ENCODE assay signal across 8 mouse cellular contexts in the genomic region with DNA sequence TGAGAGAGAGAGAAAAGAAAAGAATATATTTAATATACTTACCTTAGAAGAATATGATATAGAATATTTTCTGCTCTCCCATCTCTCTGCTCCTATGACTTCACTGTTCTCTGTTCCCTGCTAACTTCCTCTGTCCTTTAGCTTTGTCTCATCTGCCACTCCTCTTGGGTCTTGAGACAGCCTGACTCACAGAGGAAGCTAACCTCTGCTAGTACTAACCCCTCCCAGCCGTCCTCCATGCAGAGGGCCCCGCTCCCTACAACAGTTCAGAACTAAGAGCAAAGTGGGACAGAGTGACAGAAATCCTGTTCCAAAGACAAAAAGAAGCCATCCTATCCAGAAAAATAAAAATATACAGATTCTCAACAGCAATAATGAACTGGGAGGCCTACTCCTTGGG. TPM values are rescaled to one million over a fixed set of nuclear protein-coding genes. Genes with fewer than 3 reads are reported as not detected.
DNase-seq lines count a peak whose midpoint lies in the region; ATAC-seq and TF ChIP-seq lines count a peak whose summit lies in the region.

A gene (minus strand): TSS at position 126 of the 400 bp plus-strand sequence.

- no peak within 1 kb of the TSS for H3K9ac ChIP-seq in liver, embryonic 11.5 days (ENCODE audit: low read depth, low read length)
- no peak within 1 kb of the TSS for H3K9ac ChIP-seq in hindbrain, embryonic 12.5 days
- H3K9ac ChIP-seq in liver, postnatal 0 days (replicated peaks), result no peak within 1 kb of the TSS

- no peak for TF ChIP-seq EP300 in liver, postnatal 0 days (IDR thresholded peaks at IDR 0.05; ENCODE audit: low read depth)

- whole genome bisulfite sequencing in liver, embryonic 11.5 days, result 60% methylated on average over 2 of the region's 2 CpGs
- WGBS in embryonic facial prominence, embryonic 10.5 days, result 79% methylated on average over 2 of the region's 2 CpGs
- 81% methylated on average over 2 of the region's 2 CpGs for WGBS in hindbrain, embryonic 12.5 days
- 52% methylated on average over 2 of the region's 2 CpGs for WGBS in liver, postnatal 0 days (ENCODE audit: insufficient replicate concordance)

- H3K4me2 ChIP-seq in liver, embryonic 11.5 days, result no peak within 1 kb of the TSS
- no peak within 1 kb of the TSS for H3K4me2 ChIP-seq in hindbrain, embryonic 12.5 days (replicated peaks)
- no peak within 1 kb of the TSS for H3K4me2 ChIP-seq in liver, postnatal 0 days (ENCODE audit: low read depth, low read length)

- no peaks in the 10 kb centered on the region for H3K9me3 ChIP-seq in liver, embryonic 11.5 days (ENCODE audit: control insufficient read depth, low read length)
- no peaks in the 10 kb centered on the region for H3K9me3 ChIP-seq in embryonic facial prominence, embryonic 10.5 days
- H3K9me3 ChIP-seq in hindbrain, embryonic 12.5 days (replicated peaks), result no peaks in the 10 kb centered on the region
- H3K9me3 ChIP-seq in liver, postnatal 0 days (ENCODE audit: low read length), result no peaks in the 10 kb centered on the region

- H3K27me3 ChIP-seq in liver, embryonic 11.5 days (replicated peaks; ENCODE audit: control insufficient read depth, insufficient read depth, low read length), result no peaks in the 10 kb centered on the region
- H3K27me3 ChIP-seq in embryonic facial prominence, embryonic 10.5 days (replicated peaks; ENCODE audit: low read depth, poor library complexity, severe bottlenecking), result no peaks in the 10 kb centered on the region
- no peaks in the 10 kb centered on the region for H3K27me3 ChIP-seq in hindbrain, embryonic 12.5 days
- H3K27me3 ChIP-seq in liver, postnatal 0 days (ENCODE audit: insufficient read depth, low read length), result no peaks in the 10 kb centered on the region

- DNase-seq in liver, embryonic 11.5 days (ENCODE audit: low spot score), result no peak
- DNase-seq in liver, result no peak
- DNase-seq in embryonic facial prominence, embryonic 10.5 days (ENCODE audit: low spot score), result no peak
- no peak for DNase-seq in liver, postnatal 0 days
- DNase-seq in cerebellum, adult 11 months, result no peak
- no peak for DNase-seq in T-cell, adult 2 months (ENCODE audit: low spot score)
- no peak for DNase-seq in spleen, adult 18-20 months

- no peak within 1 kb of the TSS for H3K4me3 ChIP-seq in liver, embryonic 11.5 days (ENCODE audit: low read depth, low read length)
- H3K4me3 ChIP-seq in embryonic facial prominence, embryonic 10.5 days, result no peak within 1 kb of the TSS
- H3K4me3 ChIP-seq in hindbrain, embryonic 12.5 days, result no peak within 1 kb of the TSS
- H3K4me3 ChIP-seq in liver, postnatal 0 days (ENCODE audit: low read depth, low read length), result no peak within 1 kb of the TSS

- TF ChIP-seq CTCF in liver, postnatal 0 days (IDR thresholded peaks at IDR 0.05; ENCODE audit: low read depth), result no peak

- H3K36me3 ChIP-seq in liver, embryonic 11.5 days (ENCODE audit: control insufficient read depth, insufficient read depth, low read length), result no peaks in the 10 kb centered on the region
- no peaks in the 10 kb centered on the region for H3K36me3 ChIP-seq in embryonic facial prominence, embryonic 10.5 days (replicated peaks)
- H3K36me3 ChIP-seq in hindbrain, embryonic 12.5 days, result no peaks in the 10 kb centered on the region
- no peaks in the 10 kb centered on the region for H3K36me3 ChIP-seq in liver, postnatal 0 days (replicated peaks; ENCODE audit: insufficient read depth, low read length)

- no peaks in the 10 kb centered on the region for H3K4me1 ChIP-seq in liver, embryonic 11.5 days (replicated peaks; ENCODE audit: control insufficient read depth, insufficient read depth, low read length)
- H3K4me1 ChIP-seq in embryonic facial prominence, embryonic 10.5 days, result peaks cover 3% of the 10 kb centered on the region
- peaks cover 7% of the 10 kb centered on the region for H3K4me1 ChIP-seq in hindbrain, embryonic 12.5 days
- peaks cover 23% of the 10 kb centered on the region for H3K4me1 ChIP-seq in liver, postnatal 0 days (ENCODE audit: insufficient read depth)

- no peak for ATAC-seq in liver, embryonic 11.5 days (replicated peaks; ENCODE audit: low FRiP score)
- no peak for ATAC-seq in hindbrain, embryonic 12.5 days (ENCODE audit: low FRiP score)
- ATAC-seq in liver, postnatal 0 days, result peak; percentile 27; the same call in 1 of the 2 replicates

- H3K27ac ChIP-seq in liver, embryonic 11.5 days (ENCODE audit: low read depth, low read length), result no peak within 1 kb of the TSS
- H3K27ac ChIP-seq in embryonic facial prominence, embryonic 10.5 days (replicated peaks), result no peak within 1 kb of the TSS
- no peak within 1 kb of the TSS for H3K27ac ChIP-seq in hindbrain, embryonic 12.5 days
- peak within 1 kb of the TSS; percentile 62 for H3K27ac ChIP-seq in liver, postnatal 0 days (ENCODE audit: low read depth)

RNA-seq across cellular contexts. Expression of the gene that starts here (rescaled TPM):
- 35.2 and 35.8 TPM in 2 replicates for polyA plus RNA-seq in liver, embryonic 11.5 days (2014; fragmentation: Nextera tagmentation; extraction: Ambion mirVana)
- 18.0 and 21.3 TPM in 2 replicates for polyA plus RNA-seq in embryonic facial prominence, embryonic 10.5 days (2016; fragmentation: Nextera tagmentation; extraction: Ambion mirVana)
- 14.9 and 15.8 TPM in 2 replicates for polyA plus RNA-seq in hindbrain, embryonic 12.5 days (2016; fragmentation: Nextera tagmentation; extraction: Ambion mirVana)
- 18.7 and 19.4 TPM in 2 replicates for polyA plus RNA-seq in liver, postnatal 0 days (2015; fragmentation: Nextera tagmentation; extraction: Ambion mirVana)
